Mouse (Mus musculus): ENCODE data around the gene Itga4.

- TF ChIP-seq POLR2A (IDR thresholded peaks at IDR 0.05; ENCODE audit: borderline replicate concordance, extremely low read depth, low read depth, low read length) (no peak), CTCF (IDR thresholded peaks at IDR 0.05; ENCODE audit: insufficient read depth, low read length) (no peak)
Observed at GRCm38 (mm10) chr2:79302398-79302797, 47.2 kb downstream of the Itga4 start.

Measured in lung, adult 2 months (tissue).